Mouse (Mus musculus) MN1 (cell line): ENCODE measurements around the gene Spg7.
"Not testable (repeated sequence)": the region's sequence is repeated elsewhere in the genome, so short reads cannot be mapped to it uniquely, and the experiment has no call there.

Experiments
- DNase-seq: peaks from one replicate; pipeline ENCODE4 v3.0.0-alpha.2; 2016; ENCODE audit warnings: low spot score

The Spg7 gene

DNA sequence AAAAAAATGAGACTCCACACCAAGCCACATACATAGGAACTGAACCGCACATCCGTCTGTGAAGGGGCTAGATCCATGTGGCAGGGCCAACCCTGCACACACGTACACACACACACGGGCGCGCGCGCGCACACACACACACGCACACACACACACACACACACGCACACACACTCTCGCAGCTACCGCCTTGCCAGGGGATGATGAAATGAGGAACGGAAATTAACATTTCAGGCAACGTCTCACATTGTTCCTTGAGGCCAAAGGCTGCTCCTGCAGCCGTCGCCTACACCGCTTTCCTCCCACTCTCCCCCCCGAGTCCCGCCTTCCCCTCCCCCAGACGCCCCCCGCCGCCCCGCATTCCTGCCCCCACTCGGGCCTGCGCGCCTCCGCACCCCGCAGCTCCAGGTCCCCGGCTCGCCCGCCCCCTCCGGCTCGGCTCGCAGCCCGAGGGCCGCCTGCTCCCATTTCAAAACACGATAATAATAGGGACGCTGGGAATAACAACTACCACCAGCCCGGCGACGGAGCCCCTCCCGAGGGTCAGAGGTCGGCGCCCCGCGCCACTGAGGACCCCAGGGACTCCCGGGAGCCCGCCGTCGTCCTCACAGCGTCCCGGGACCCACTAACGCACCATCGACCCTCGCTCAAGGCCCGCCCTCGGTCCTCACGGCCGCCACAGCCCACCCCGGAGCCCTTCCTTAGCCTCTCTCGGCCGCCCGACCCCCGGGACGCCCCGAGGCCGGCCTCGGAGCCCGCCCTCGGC, 21.6 kb upstream of the Spg7 start:
- peak; percentile 84 for DNase-seq

DNA sequence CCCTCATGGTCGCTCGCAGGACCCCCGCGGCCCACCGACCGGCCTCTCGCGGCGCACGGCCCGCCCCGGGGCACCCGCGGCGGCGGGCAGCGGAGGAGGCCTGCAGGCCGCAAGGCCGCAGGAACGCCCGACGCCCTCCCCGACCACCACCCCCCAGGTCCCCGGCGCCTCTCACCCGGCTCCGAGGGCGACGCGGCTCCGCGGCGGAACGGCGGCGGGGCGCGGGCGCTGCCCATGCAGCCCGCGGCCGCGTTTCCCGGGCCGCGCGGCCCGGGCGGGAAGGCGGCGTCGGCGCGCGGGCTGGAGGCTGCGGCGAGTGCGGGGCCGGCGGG, 21.0 kb upstream of the Spg7 start:
- DNase-seq = peak; percentile 45

DNA sequence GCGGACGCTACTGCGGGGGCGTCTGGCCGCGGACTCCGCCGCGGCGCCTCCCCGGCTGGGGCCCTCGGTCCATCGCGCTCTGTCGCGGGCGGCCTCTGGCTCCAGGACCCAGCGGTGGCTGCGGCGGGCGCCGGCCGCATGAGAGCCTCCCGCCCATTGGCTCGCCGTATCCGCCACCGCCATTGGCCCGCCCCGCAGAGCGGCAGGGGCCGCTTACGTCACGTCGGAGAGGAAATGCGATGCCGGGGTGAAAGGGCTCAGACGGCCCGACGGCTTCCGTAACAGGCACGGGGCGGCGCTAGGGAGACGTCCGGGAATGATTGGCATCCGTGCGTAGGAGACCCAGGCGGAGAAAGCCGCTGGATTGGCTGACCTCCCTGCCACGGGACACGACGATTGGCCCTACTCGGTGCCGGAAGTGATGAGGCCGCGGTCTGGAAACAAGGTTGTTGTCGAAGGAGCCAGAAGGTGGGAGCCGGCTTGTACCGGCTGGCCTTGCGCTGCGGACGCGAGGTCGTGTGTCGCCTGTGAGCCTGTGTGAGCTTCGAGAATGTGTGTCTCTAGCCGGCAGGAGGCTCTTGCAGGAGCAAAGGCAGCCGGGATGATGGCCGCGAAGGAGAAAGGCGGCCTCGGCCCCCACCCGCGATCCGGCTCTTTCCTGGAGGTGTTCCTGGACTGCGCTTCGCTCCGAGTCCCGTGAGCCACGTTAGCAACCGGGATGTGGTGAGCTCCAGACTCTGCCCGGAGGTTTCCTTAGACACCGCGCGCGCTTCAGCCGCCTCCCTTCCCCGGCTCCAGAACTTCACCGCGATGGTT, 20.4 kb upstream of the Spg7 start, which contains the start of gene Ankrd11:
Ankrd11 (minus strand) TSS at position 120 of the 816 bp plus-strand sequence.
- peak; percentile 100 for DNase-seq

DNA sequence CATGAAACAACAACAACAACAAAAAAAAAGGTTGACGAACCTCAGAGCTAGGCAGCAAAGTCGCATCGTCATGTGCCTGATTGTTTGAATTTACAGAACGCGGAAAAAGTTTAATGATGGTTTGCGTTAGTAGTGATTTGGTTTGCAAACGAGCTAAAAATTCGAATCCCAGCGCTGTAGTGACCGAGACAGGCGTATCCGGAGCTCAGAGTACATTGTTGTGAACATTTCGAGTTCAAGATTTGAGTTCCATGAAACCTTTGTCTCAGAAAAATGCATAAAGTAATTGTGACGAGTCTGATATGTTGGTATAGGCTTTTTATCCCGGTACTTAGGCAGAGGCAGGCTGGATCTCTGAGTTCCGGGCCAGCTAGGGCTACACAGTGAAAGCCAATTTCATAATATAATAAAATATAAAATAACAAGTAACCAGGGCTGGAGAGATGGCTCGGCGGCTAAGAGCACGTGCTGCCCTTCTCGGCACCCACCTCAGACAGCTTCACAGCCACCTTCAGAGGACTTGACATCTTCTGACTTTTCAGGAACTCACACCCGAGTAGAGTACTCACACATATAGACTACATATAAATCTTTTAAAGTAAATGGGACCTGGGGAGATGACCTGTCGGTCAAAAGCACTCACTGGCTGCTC, 19.6 kb upstream of the Spg7 start:
- no peak for DNase-seq

DNA sequence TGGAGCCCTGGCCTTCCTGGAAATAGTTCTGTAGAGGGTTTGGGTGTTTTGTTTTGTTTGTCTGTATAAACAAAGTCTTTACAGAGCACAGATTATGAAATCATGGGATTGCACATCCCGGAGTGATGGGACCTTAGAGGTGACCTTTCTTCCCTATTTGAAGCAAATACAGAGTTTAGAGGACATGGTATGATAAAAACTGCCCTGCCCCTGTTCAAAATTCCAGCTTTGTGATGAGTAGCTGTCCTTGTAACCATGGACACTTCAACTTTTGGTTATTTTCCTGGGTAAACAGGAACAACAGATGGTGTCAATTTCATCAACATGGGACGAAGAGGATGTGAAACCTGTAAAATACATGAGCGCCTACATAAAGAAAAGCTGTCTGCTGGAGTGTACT, 18.8 kb upstream of the Spg7 start:
- DNase-seq = no peak

DNA sequence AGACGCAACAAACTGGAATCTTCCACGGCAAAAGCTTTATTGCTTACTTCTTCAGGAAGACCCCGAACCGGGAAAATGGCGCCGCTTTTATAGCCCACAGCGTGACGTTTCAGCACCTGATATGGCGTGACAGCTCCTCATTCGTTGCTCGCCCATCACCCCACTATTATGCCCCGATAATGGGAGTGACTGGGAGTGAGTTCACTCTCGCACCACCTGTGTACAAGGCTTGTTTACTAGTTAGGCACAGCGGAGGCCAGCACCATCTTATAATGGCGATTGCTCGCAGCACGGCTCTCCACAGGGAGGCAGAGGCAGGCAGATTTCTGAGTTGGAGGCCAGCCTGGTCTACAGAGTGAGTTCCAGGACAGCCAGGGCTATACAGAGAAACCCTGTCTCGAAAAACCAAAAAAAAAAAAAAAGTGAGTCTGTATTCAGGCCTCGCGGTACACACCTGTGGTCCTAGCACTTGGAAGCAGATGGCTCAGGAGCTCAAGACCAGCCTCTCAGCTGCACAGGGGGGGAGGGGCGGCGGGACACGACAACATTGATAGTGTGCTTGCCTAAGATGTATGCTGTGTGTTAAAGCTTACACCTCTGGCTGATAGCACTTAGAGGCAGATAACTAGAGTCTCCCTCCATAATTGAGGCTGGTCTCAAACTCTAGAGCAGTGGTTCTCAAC, 17.9 kb upstream of the Spg7 start:
- not testable (repeated sequence) for DNase-seq

DNA sequence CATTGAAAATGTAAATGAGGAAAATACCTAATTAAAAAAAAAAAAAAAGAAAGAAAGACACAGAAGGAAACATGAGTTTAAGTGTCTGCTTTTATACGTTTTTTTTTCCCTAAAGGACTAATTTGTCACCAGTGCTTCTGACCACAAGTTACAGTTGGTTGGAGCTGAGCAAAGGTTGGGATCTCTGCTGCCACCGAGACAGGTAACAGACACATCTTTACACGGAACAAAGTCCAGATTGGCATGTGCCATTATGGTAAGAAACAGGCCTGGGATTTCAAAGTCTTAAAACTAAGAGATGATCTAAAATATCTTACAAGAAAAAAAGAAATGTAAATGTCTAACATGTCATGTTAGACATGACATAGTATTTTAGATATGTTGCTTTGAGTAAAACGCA, 16.0 kb upstream of the Spg7 start:
- no peak for DNase-seq

DNA sequence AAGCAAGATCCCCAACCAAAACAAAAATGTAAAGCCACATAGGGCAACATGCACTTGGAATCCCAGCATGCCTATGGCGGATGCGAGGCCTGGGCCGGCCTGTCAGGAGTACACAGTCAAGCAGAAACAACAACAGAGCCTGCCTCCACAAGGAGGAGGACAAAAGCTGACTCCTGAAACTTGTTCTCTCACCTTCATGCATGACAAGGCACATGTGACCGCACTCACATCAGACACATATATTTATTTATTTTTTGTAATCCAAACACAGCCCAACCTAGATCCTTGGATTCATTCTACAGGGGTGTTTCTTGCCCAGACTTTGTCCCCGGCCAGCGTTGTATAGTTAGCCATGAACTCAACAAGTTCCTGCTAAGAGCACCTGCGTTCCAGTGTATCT, 14.9 kb upstream of the Spg7 start:
- DNase-seq = no peak

DNA sequence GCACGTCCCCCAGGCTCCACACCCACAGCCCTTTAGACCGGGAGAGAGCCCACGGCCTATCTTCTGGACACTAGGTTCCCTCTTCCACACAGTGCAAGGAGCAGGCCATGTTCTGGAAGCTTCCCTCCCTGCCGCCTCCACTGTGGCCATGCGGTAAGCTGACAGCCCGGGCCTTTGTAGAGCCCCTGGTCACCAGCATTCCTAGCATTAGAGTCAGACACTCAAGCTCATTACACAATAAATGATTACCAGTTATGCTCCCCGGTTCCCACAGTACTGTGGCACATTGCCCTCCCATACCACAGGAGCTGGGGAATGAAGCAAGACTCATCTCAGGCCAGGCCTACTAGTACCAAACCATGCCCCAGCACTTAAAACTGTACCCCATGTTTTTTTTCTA, 14.3 kb upstream of the Spg7 start:
- DNase-seq = no peak

DNA sequence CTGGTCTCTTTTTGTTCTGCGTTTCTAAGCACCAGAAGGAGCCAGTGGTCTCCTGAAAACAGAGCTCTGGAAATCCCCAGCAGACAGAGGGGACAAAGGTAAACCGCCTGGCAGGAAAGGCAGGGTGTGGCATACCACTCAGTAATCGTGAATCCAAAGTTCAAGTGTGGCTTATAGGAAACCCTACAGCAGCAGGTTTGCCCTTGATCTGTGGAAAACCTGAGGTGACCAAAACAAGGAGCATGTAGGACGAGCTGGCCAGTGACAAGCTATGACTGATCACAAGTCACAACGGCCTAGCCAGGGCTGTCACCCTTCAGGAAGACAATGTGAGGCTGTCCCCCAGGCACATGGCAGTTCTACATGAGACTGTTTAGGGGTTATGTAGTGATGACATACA, 11.3 kb upstream of the Spg7 start:
- no peak for DNase-seq

DNA sequence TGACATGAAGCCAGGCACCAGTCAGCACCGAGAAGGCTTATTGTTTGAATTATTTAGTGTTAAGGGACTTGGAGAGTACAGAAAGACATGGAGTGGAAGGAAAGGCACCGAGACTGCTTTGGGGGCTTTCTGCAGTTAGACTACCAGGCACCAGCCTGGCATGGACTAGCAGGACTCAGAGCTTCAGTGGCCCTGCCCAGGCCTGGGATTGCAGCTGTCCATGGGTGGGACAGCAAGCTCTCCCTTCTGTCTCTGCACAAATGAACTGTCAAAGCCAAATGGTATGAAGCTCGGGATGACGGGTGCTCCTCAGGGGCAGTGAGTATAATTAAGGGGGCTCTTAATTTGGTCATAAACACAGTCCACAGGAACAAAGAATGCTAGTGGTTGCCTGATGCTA, 1.3 kb downstream of the Spg7 start:
- DNase-seq = no peak

DNA sequence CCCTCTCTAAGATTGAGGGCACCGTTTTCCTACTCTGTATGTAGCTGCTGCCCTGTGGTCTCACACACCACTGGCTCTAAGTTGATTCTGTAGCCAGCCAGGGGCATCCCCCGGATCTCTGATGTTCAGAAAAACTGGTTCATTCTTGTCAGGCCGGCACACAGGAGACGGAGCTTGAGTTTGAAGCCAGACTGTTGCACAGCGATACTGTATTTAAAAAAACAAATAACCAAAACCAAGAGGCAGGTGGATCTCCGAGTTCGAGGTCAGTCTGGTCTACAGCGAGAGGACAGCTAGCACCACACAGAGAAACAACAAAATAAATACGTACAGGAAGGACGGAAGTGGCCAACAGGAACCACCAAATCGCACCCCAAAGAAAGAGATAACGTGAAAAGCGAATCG, 2.1 kb downstream of the Spg7 start:
- DNase-seq = peak; percentile 63

DNA sequence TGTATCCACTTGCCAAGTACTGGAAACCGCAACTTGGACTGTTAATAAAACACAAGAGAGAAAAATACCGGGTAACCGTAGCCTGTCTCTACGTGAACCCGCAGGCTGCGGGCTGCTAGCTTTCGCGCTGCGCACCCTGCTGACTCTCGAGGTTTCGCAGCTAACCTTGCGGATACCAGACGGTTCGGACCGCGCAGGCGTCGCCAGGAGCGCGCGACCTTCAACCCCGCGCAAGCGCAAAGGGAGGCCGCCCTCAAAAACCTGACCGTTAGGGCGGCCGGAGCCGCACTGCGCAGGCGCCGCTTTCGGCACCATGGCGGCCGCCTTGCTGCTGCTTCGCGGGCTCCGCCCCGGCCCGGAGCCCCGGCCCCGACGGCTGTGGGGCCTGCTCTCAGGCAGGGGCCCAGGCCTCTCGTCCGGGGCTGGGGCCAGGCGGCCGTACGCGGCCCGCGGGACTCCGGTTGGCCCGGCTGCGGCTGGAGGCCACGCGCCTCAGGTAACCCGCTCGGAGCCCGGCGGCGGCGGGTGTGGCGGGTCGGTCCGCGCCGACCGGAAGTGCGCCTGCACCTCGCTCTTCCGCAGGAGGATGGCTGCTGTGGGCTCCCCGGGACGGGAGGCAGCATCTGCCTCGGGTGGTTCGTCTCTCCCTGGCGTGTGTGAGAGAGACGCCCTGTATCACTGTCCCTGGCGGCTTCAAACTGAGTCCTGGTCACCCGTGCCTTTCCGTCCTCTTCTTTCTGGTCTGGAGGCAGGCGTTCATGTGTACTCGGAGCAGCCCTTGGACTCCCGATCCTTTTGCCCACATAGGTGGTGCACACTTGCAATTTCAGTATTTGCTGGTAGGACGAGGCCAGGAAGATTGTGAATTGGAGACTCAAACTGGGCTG, 2.7 kb downstream of the Spg7 start:
- peak; percentile 100 for DNase-seq

DNA sequence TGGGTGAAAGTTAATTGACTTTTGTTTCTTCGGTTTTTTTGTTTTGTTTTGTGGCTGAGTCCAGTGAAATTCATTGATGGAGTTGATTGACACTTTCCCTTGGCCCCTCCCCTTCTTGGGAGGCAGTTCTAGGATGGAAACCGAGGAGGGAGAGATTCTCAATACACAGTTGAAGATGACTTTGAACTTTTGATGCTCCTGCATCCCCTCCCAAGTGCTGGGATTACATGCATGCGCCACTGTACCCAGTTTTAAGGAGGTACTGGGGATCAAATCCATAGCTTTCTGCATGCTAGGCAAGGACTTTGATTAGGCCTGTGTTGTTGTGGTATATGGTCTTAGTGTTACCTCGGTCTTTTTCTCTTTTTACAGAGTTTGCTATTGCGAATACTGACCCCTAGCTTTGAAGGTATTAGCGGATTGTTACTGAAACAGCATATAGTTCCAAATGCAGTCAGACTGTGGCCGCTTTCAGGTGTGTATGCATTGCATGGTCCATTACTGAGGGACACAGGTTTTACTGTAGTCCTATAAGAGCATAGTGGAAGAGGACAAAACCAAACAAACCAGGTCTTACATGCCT, 3.5 kb downstream of the Spg7 start:
- DNase-seq = peak; percentile 55

DNA sequence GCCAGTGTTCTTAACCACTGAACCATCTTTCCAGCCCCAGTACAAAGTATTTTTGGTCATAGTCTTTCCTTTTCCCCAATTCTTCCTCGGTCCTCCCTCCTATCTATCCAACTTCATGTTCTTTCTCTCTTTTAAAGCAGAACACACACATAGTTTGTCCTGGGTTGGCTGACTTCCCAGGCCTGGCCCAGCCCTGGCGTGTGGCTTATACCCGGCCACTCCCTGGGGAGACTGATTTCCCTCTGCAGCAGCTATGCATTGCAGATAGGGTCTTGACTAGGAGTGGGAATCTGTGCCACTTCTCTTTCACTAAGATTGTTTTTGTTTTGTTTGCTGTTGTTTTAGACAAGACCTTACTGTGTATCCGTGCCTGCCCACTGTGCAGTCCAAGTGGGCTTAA, 8.4 kb downstream of the Spg7 start:
- DNase-seq = peak; percentile 91

DNA sequence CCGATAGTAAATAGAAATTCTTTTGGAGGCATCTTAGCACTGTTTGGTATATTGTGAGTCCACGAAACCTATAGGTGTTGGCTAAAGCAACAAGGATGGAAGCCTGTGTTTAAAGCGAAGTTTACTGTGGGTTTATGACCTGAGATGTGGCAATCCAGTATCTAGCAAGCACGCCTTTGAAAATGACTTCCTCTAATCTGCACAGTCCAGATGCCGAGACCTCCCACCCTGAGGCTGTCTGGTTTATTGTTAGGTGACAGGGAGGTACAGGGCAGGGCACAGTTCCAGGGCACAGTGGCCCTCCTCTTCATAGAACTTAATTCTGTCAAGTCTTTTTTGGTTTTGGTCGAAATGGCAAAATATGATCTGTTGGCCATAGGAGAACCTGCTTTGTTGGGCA, 14.5 kb downstream of the Spg7 start:
- no peak for DNase-seq

DNA sequence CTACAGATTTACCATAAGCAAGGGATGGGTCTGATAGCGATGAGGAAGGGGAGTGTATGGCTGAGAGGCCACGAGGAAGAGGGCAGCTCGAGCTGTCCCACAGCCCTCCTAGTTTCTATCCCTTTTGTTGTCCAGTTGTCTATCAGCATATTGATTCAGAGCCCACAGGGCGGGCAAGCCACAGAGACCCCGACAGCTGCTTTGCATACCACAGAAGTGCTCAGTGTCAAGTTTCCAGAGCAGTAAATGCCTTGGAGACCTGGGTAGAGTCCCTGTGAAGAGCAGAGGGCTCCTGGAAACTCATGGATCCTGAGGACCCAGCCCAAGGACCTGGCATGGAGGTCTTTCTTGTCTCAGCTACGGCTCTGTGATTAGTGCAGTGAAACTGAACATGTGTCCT, 20.3 kb downstream of the Spg7 start:
- DNase-seq = no peak

DNA sequence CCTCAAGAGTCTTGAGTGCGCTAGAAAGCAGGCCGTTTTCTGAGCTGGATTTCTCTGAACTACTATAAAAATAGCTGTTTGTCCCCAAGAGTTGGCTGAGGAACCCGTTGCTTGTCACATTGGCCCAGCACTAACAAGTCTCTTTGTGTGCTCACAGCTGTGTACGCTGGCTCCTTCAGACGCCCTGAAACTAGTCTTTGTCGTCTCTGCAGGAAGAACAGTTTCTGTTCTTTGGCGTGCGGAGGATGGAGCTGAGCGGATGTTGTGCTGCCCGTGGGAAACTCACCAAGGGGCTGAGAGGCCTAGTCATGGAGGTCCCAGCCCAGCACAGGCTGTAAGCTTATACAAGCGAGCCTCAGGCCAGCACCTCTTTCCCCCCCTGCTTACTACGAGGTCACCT, 20.9 kb downstream of the Spg7 start:
- no peak for DNase-seq

DNA sequence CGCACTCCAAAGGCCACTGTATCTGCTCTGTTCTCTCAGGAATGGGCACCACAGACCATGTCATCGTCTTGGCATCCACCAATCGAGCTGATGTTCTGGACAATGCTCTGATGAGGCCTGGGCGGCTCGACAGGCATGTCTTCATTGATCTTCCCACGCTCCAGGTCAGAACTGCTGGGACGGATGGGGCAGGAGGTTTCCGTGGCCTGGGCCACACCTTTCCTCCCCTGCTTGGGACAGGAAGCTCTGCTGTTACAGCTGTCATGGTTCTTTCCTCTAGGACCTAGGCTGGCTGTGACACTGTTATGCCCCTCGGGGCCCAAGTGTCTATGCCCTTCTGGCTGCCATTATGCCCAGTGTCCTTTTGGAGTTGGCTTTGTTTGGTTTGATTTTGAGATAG, 24.5 kb downstream of the Spg7 start:
- DNase-seq = no peak

DNA sequence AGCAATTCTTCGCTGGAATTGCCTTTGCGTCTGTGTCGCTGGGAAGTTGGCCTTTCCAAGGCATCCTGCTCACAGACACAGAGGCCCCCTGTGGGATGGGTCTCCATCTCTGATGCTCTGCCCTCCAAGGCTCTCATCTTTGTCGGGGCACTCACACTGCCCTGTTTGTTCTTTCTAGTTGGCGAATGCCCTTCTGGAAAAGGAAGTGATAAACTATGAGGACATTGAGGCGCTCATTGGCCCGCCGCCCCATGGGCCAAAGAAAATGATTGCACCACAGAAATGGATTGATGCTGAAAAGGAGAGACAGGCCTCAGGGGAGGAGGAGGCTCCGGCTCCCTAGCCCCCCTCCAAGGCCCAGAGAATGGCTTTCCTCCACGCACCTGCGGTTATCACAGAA, 34.5 kb downstream of the Spg7 start:
- no peak for DNase-seq
